Mouse (Mus musculus): ENCODE measurements around the gene Bmp7. TPM values are rescaled to one million over a fixed set of nuclear protein-coding genes. Genes with fewer than 3 reads are reported as not detected.

The Bmp7 gene
- polyA plus RNA-seq, 1 experiment from 2014 or later: 67.2 TPM

GRCm38 (mm10) chr2:172929905-172930436, 10.2 kb downstream of the Bmp7 start:
- Histone ChIP-seq H3K4me1 (replicated peaks) (peaks cover 93% of the 10 kb centered on the region), H3K27ac (ENCODE audit: poor library complexity, severe bottlenecking) (peak overlapping the region; percentile 58), H3K9ac (0 out of 2 replicates have a peak overlapping the region, but pooled peaks have one; percentile 11), H3K27me3 (replicated peaks) (no peaks in the 10 kb centered on the region), H3K36me3 (no peaks in the 10 kb centered on the region; the same call in 1 of the 2 replicates), H3K4me3 (no peak overlapping the region), H3K9me3 (replicated peaks) (no peaks in the 10 kb centered on the region), H3K4me2 (peak overlapping the region; percentile 30)
- 59% methylated on average over 14 of the region's 14 CpGs for WGBS
- no peak for ATAC-seq (ENCODE audit: insufficient number of reproducible peaks, low FRiP score)

- Histone ChIP-seq H3K4me2 (no peak overlapping the region), H3K36me3 (no peaks in the 10 kb centered on the region), H3K27me3 (replicated peaks) (no peaks in the 10 kb centered on the region), H3K4me3 (no peak overlapping the region), H3K9ac (no peak overlapping the region), H3K4me1 (replicated peaks) (peaks cover 93% of the 10 kb centered on the region), H3K9me3 (replicated peaks) (no peaks in the 10 kb centered on the region), H3K27ac (ENCODE audit: poor library complexity, severe bottlenecking) (no peak overlapping the region)
- ATAC-seq (ENCODE audit: insufficient number of reproducible peaks, low FRiP score): no peak
- WGBS: 49% methylated on average over 5 of the region's 5 CpGs
These were observed 12.5 kb downstream of the Bmp7 start for GRCm38 (mm10) chr2:172927643-172928042.

GRCm38 (mm10) chr2:172926311-172926710, 13.8 kb downstream of the Bmp7 start:
- Histone ChIP-seq H3K27me3 (replicated peaks) (no peaks in the 10 kb centered on the region), H3K4me1 (replicated peaks) (peaks cover 96% of the 10 kb centered on the region), H3K9me3 (replicated peaks) (no peaks in the 10 kb centered on the region), H3K4me3 (no peak overlapping the region), H3K27ac (ENCODE audit: poor library complexity, severe bottlenecking) (no peak overlapping the region; the same call in 1 of the 2 replicates), H3K9ac (no peak overlapping the region), H3K4me2 (no peak overlapping the region), H3K36me3 (no peaks in the 10 kb centered on the region)
- WGBS: 76% methylated on average over 4 of the region's 4 CpGs
- ATAC-seq (ENCODE audit: insufficient number of reproducible peaks, low FRiP score): no peak

DNA sequence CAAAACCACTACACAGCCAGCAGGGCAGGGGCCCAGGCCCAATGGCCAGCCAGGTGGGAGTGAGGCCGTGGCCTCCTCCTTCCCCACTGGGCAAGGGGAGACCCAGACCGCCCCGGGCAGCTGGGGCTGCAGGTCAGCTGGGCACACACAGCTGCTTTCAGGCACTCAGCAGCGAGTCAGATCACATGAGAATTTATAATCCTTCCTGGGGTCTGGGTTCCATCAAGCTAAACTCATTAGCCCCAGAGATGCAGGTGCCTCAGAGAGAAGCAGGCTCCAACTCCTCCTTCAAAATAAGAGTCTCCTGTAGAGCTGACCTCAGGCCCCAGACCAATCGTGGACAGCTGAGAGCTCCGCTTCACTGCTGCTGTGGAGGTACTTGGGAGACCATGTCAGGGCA, 15.2 kb downstream of the Bmp7 start:
- peaks cover 88% of the 10 kb centered on the region for H3K4me1 ChIP-seq (replicated peaks)
- 36% methylated on average over 6 of the region's 6 CpGs for WGBS
- H3K9me3 ChIP-seq (replicated peaks): no peaks in the 10 kb centered on the region
- H3K9ac ChIP-seq: no peak overlapping the region
- no peaks in the 10 kb centered on the region for H3K36me3 ChIP-seq
- no peaks in the 10 kb centered on the region for H3K27me3 ChIP-seq (replicated peaks)
- H3K4me3 ChIP-seq: no peak overlapping the region
- peak overlapping the region; percentile 75 for H3K27ac ChIP-seq (ENCODE audit: poor library complexity, severe bottlenecking)
- peak; percentile 26; the same call in 1 of the 2 replicates for ATAC-seq (ENCODE audit: insufficient number of reproducible peaks, low FRiP score)
- H3K4me2 ChIP-seq: peak overlapping the region; percentile 5; the same call in 1 of the 2 replicates

- H3K4me1 ChIP-seq (replicated peaks): peaks cover 70% of the 10 kb centered on the region
- H3K4me2 ChIP-seq: no peak overlapping the region
- H3K9me3 ChIP-seq (replicated peaks): no peaks in the 10 kb centered on the region
- no peak overlapping the region for H3K27ac ChIP-seq (ENCODE audit: poor library complexity, severe bottlenecking)
- no peaks in the 10 kb centered on the region for H3K27me3 ChIP-seq (replicated peaks)
- no peak overlapping the region for H3K9ac ChIP-seq
- no peaks in the 10 kb centered on the region for H3K36me3 ChIP-seq
- H3K4me3 ChIP-seq: no peak overlapping the region
- no peak for ATAC-seq (ENCODE audit: insufficient number of reproducible peaks, low FRiP score)
- 73% methylated on average over 7 of the region's 7 CpGs for WGBS
These were observed 16.9 kb downstream of the Bmp7 start for GRCm38 (mm10) chr2:172923198-172923597.

DNA sequence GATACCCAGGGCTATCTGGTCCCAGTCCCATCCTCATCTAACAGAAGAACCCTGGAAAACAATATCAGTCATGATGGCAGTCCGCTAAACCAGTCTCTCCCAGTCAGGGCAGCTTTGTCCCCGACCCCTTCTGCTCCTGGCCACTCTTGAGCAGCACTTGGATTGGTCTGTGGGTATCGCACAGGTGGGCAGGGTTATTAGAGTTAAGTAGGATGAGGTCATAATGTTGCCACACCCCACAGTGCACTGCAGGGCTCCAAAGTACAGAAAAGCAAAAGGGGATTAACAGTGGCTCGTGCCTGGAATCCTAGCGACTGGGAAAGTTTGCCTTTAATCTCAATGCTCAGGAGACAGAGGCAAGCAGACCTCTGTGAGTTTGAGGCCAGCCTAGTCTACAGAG, 17.5 kb downstream of the Bmp7 start:
- 62% methylated on average over 5 of the region's 5 CpGs for WGBS
- H3K4me1 ChIP-seq (replicated peaks): peaks cover 69% of the 10 kb centered on the region
- H3K27ac ChIP-seq (ENCODE audit: poor library complexity, severe bottlenecking): no peak overlapping the region

DNA sequence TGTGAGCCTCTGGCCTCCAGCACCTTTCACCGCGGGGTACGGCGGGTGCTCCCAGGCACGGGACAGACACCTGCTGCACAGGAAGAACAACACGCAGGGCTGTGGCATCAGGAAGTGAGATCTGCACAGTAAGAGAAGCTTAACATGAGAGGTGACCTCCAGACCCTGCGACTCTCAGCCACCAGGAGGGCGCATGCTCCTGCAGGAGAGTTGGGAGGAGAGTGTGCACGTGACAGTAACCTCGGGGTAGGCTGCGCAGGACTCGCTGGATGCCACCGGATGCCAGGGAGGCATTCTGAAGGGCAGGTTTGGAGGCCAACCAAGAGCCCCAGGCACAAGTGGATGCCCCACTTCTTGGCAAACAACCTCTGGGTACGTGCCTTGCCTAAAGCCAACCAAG, 26.1 kb downstream of the Bmp7 start:
- 72% methylated on average over 14 of the region's 14 CpGs for WGBS
- no peak overlapping the region for H3K27ac ChIP-seq (ENCODE audit: poor library complexity, severe bottlenecking)
- H3K4me2 ChIP-seq: no peak overlapping the region
- H3K27me3 ChIP-seq (replicated peaks): no peaks in the 10 kb centered on the region
- no peak overlapping the region for H3K9ac ChIP-seq
- no peaks in the 10 kb centered on the region for H3K9me3 ChIP-seq (replicated peaks)
- 0 out of 2 replicates have a peak, but pooled peaks cover 7% of the 10 kb centered on the region for H3K36me3 ChIP-seq
- no peak for ATAC-seq (ENCODE audit: insufficient number of reproducible peaks, low FRiP score)
- peaks cover 61% of the 10 kb centered on the region for H3K4me1 ChIP-seq (replicated peaks)
- H3K4me3 ChIP-seq: no peak overlapping the region

More for the DNA sequence above, 17.5 kb downstream of the Bmp7 start:
- no peaks in the 10 kb centered on the region for H3K9me3 ChIP-seq (replicated peaks)
- no peak overlapping the region for H3K4me2 ChIP-seq
- peak overlapping the region; percentile 38; the same call in 1 of the 2 replicates for H3K9ac ChIP-seq
- ATAC-seq (ENCODE audit: insufficient number of reproducible peaks, low FRiP score): no peak
- no peak overlapping the region for H3K4me3 ChIP-seq
- H3K36me3 ChIP-seq: no peaks in the 10 kb centered on the region
- no peaks in the 10 kb centered on the region for H3K27me3 ChIP-seq (replicated peaks)

GRCm38 (mm10) chr2:172911715-172912114, 28.4 kb downstream of the Bmp7 start:
- no peak for ATAC-seq (ENCODE audit: insufficient number of reproducible peaks, low FRiP score)
- Histone ChIP-seq H3K27ac (ENCODE audit: poor library complexity, severe bottlenecking) (0 out of 2 replicates have a peak overlapping the region, but pooled peaks have one; percentile 30), H3K9ac (no peak overlapping the region), H3K9me3 (replicated peaks) (no peaks in the 10 kb centered on the region), H3K4me3 (no peak overlapping the region), H3K36me3 (0 out of 2 replicates have a peak, but pooled peaks cover 7% of the 10 kb centered on the region), H3K4me2 (no peak overlapping the region), H3K27me3 (replicated peaks) (no peaks in the 10 kb centered on the region), H3K4me1 (replicated peaks) (peaks cover 77% of the 10 kb centered on the region)
- WGBS: 24% methylated on average over 5 of the region's 5 CpGs

GRCm38 (mm10) chr2:172911157-172911556, 29.0 kb downstream of the Bmp7 start:
- Histone ChIP-seq H3K4me1 (replicated peaks) (peaks cover 83% of the 10 kb centered on the region), H3K9ac (no peak overlapping the region)

GRCm38 (mm10) chr2:172909463-172909862, 30.7 kb downstream of the Bmp7 start:
- WGBS: 60% methylated on average over 6 of the region's 6 CpGs
- Histone ChIP-seq H3K27me3 (replicated peaks) (no peaks in the 10 kb centered on the region), H3K4me1 (replicated peaks) (peaks cover 94% of the 10 kb centered on the region), H3K9me3 (replicated peaks) (no peaks in the 10 kb centered on the region), H3K9ac (peak overlapping the region; percentile 50; the same call in 1 of the 2 replicates), H3K4me2 (no peak overlapping the region), H3K36me3 (0 out of 2 replicates have a peak, but pooled peaks cover 4% of the 10 kb centered on the region), H3K4me3 (no peak overlapping the region), H3K27ac (ENCODE audit: poor library complexity, severe bottlenecking) (no peak overlapping the region)
- ATAC-seq (ENCODE audit: insufficient number of reproducible peaks, low FRiP score): no peak

More at GRCm38 (mm10) chr2:172911157-172911556, 29.0 kb downstream of the Bmp7 start:
- Histone ChIP-seq H3K27me3 (replicated peaks) (no peaks in the 10 kb centered on the region), H3K36me3 (0 out of 2 replicates have a peak, but pooled peaks cover 5% of the 10 kb centered on the region), H3K4me3 (no peak overlapping the region), H3K9me3 (replicated peaks) (no peaks in the 10 kb centered on the region), H3K27ac (ENCODE audit: poor library complexity, severe bottlenecking) (peak overlapping the region; percentile 30; the same call in 1 of the 2 replicates), H3K4me2 (no peak overlapping the region)
- WGBS: 56% methylated on average over 6 of the region's 6 CpGs
- ATAC-seq (ENCODE audit: insufficient number of reproducible peaks, low FRiP score): no peak

DNA sequence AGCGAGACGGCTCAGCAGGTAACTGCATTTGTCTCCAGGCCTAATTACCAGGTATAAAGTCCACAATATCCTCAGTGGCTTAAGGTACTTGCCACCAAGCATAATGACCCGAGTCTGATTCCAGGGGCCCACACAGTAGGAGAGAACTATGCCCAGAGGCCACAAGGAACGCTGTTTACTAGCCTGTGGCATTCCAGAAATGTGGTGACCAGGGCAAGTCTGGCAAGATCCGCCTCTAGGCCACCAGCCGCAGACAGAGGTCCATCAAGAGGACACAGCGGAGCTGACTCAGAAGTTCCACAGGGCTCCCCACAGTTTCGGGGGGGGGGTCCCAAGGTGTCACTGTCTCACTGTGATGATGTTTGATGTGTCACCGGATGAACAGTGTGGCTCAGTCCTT, 34.0 kb downstream of the Bmp7 start:
- Histone ChIP-seq H3K4me3 (no peak overlapping the region), H3K4me1 (replicated peaks) (peaks cover 95% of the 10 kb centered on the region), H3K36me3 (0 out of 2 replicates have a peak, but pooled peaks cover 4% of the 10 kb centered on the region), H3K9me3 (replicated peaks) (no peaks in the 10 kb centered on the region), H3K9ac (peak overlapping the region; percentile 4; the same call in 1 of the 2 replicates), H3K4me2 (no peak overlapping the region; the same call in 1 of the 2 replicates), H3K27me3 (replicated peaks) (no peaks in the 10 kb centered on the region), H3K27ac (ENCODE audit: poor library complexity, severe bottlenecking) (peak overlapping the region; percentile 57; the same call in 1 of the 2 replicates)
- 58% methylated on average over 9 of the region's 9 CpGs for WGBS
- peak; percentile 33; the same call in 1 of the 2 replicates for ATAC-seq (ENCODE audit: insufficient number of reproducible peaks, low FRiP score)
